Mouse (Mus musculus): ENCODE results near the gene Clca2. TPM values are rescaled to one million over a fixed set of nuclear protein-coding genes. Genes with fewer than 3 reads are reported as not detected.

Clca2 gene
- polyA plus RNA-seq, 1 experiment from 2014 or later = 0.04 TPM

- no peak for ATAC-seq (ENCODE audit: insufficient number of reproducible peaks, insufficient read depth, low FRiP score, low read depth)
- H3K9ac ChIP-seq (ENCODE audit: low read length) = no peak overlapping the region
- no peak overlapping the region for H3K4me3 ChIP-seq (ENCODE audit: control insufficient read depth in 1 of 2, insufficient read depth in 1 of 2, low read depth in 1 of 2, low read length in 2 of 2)
- no peak overlapping the region for H3K4me2 ChIP-seq (ENCODE audit: low read length)
- 77% methylated on average over 5 of the region's 5 CpGs for WGBS
- peaks cover 0 to 8% of the 10 kb centered on the region in 2 experiments; a peak in 3 of 4 replicates for H3K4me1 ChIP-seq (ENCODE audit: control insufficient read depth in 2 of 2, insufficient read depth in 2 of 2, low read length in 2 of 2)
- H3K27me3 ChIP-seq (ENCODE audit: control insufficient read depth, insufficient read depth, low read length) = no peaks in the 10 kb centered on the region
- H3K9me3 ChIP-seq (ENCODE audit: control insufficient read depth, low read length) = no peaks in the 10 kb centered on the region
- no peak overlapping the region for H3K27ac ChIP-seq (replicated peaks in 1 of 2; ENCODE audit: control insufficient read depth in 1 of 2, insufficient read depth in 1 of 2, low read depth in 2 of 2, low read length in 2 of 2)
- no peaks in the 10 kb centered on the region for H3K36me3 ChIP-seq (ENCODE audit: control insufficient read depth, insufficient read depth, low read length)
Observed at GRCm38 (mm10) chr3:145105773-145106504, 6.7 kb upstream of the Clca2 start.

- H3K4me2 ChIP-seq (ENCODE audit: low read length) = no peak overlapping the region
- peaks cover 0 to 8% of the 10 kb centered on the region in 2 experiments; a peak in 3 of 4 replicates for H3K4me1 ChIP-seq (ENCODE audit: control insufficient read depth in 2 of 2, insufficient read depth in 2 of 2, low read length in 2 of 2)
- no peak overlapping the region for H3K27ac ChIP-seq (replicated peaks in 1 of 2; ENCODE audit: control insufficient read depth in 1 of 2, insufficient read depth in 1 of 2, low read depth in 2 of 2, low read length in 2 of 2)
- H3K36me3 ChIP-seq (ENCODE audit: control insufficient read depth, insufficient read depth, low read length) = no peaks in the 10 kb centered on the region
- no peaks in the 10 kb centered on the region for H3K27me3 ChIP-seq (ENCODE audit: control insufficient read depth, insufficient read depth, low read length)
- no peak overlapping the region for H3K4me3 ChIP-seq (ENCODE audit: control insufficient read depth in 1 of 2, insufficient read depth in 1 of 2, low read depth in 1 of 2, low read length in 2 of 2)
- H3K9ac ChIP-seq (ENCODE audit: low read length) = no peak overlapping the region
- H3K9me3 ChIP-seq (ENCODE audit: control insufficient read depth, low read length) = no peaks in the 10 kb centered on the region
- 73% methylated on average over 5 of the region's 5 CpGs for WGBS
- no peak for ATAC-seq (ENCODE audit: insufficient number of reproducible peaks, insufficient read depth, low FRiP score, low read depth)
Observed at GRCm38 (mm10) chr3:145105076-145105772, 6.0 kb upstream of the Clca2 start.

- WGBS = 17% methylated on average over 5 of the region's 5 CpGs
- H3K4me2 ChIP-seq (ENCODE audit: low read length) = no peak overlapping the region
- H3K4me3 ChIP-seq (ENCODE audit: control insufficient read depth in 1 of 2, insufficient read depth in 1 of 2, low read depth in 1 of 2, low read length in 2 of 2) = no peak overlapping the region
- H3K9me3 ChIP-seq (ENCODE audit: control insufficient read depth, low read length) = no peaks in the 10 kb centered on the region
- no peaks in the 10 kb centered on the region for H3K27me3 ChIP-seq (ENCODE audit: control insufficient read depth, insufficient read depth, low read length)
- no peak for ATAC-seq (ENCODE audit: insufficient number of reproducible peaks, insufficient read depth, low FRiP score, low read depth)
- H3K9ac ChIP-seq (ENCODE audit: low read length) = no peak overlapping the region
- H3K4me1 ChIP-seq (ENCODE audit: control insufficient read depth in 2 of 2, insufficient read depth in 2 of 2, low read length in 2 of 2) = peaks cover 0 to 8% of the 10 kb centered on the region in 2 experiments; a peak in 3 of 4 replicates
- H3K27ac ChIP-seq (replicated peaks in 1 of 2; ENCODE audit: control insufficient read depth in 1 of 2, insufficient read depth in 1 of 2, low read depth in 2 of 2, low read length in 2 of 2) = no peak overlapping the region
- no peaks in the 10 kb centered on the region for H3K36me3 ChIP-seq (ENCODE audit: control insufficient read depth, insufficient read depth, low read length)
Observed at GRCm38 (mm10) chr3:145103770-145104169, 4.5 kb upstream of the Clca2 start.

GRCm38 (mm10) chr3:145103321-145103720 lies 4.1 kb upstream of the Clca2 start:
- Histone ChIP-seq H3K4me3 (ENCODE audit: control insufficient read depth in 1 of 2, insufficient read depth in 1 of 2, low read depth in 1 of 2, low read length in 2 of 2) (no peak overlapping the region), H3K9me3 (ENCODE audit: control insufficient read depth, low read length) (no peaks in the 10 kb centered on the region), H3K4me1 (ENCODE audit: control insufficient read depth in 2 of 2, insufficient read depth in 2 of 2, low read length in 2 of 2) (peaks cover 0 to 8% of the 10 kb centered on the region in 2 experiments; a peak in 3 of 4 replicates), H3K4me2 (ENCODE audit: low read length) (no peak overlapping the region), H3K36me3 (ENCODE audit: control insufficient read depth, insufficient read depth, low read length) (no peaks in the 10 kb centered on the region), H3K27ac (replicated peaks in 1 of 2; ENCODE audit: control insufficient read depth in 1 of 2, insufficient read depth in 1 of 2, low read depth in 2 of 2, low read length in 2 of 2) (no peak overlapping the region), H3K9ac (ENCODE audit: low read length) (no peak overlapping the region), H3K27me3 (ENCODE audit: control insufficient read depth, insufficient read depth, low read length) (no peaks in the 10 kb centered on the region)
- WGBS = 71% methylated on average over 2 of the region's 2 CpGs
- no peak for ATAC-seq (ENCODE audit: insufficient number of reproducible peaks, insufficient read depth, low FRiP score, low read depth)

GRCm38 (mm10) chr3:145101891-145102555 lies 2.8 kb upstream of the Clca2 start:
- H3K36me3 ChIP-seq (ENCODE audit: control insufficient read depth, insufficient read depth, low read length) = no peaks in the 10 kb centered on the region
- whole genome bisulfite sequencing = 69% methylated on average over 9 of the region's 9 CpGs
- no peak overlapping the region for H3K27ac ChIP-seq (replicated peaks in 1 of 2; ENCODE audit: control insufficient read depth in 1 of 2, insufficient read depth in 1 of 2, low read depth in 2 of 2, low read length in 2 of 2)
- H3K4me1 ChIP-seq (ENCODE audit: control insufficient read depth in 2 of 2, insufficient read depth in 2 of 2, low read length in 2 of 2) = peaks cover 0 to 8% of the 10 kb centered on the region in 2 experiments; a peak in 3 of 4 replicates
- ATAC-seq (ENCODE audit: insufficient number of reproducible peaks, insufficient read depth, low FRiP score, low read depth) = no peak; the same call in 1 of the 2 replicates
- no peak overlapping the region for H3K9ac ChIP-seq (ENCODE audit: low read length)
- H3K4me3 ChIP-seq (ENCODE audit: control insufficient read depth in 1 of 2, insufficient read depth in 1 of 2, low read depth in 1 of 2, low read length in 2 of 2) = no peak overlapping the region
- H3K9me3 ChIP-seq (ENCODE audit: control insufficient read depth, low read length) = no peaks in the 10 kb centered on the region
- H3K27me3 ChIP-seq (ENCODE audit: control insufficient read depth, insufficient read depth, low read length) = no peaks in the 10 kb centered on the region
- H3K4me2 ChIP-seq (ENCODE audit: low read length) = no peak overlapping the region; the same call in 1 of the 2 replicates

- H3K4me1 ChIP-seq (ENCODE audit: control insufficient read depth in 2 of 2, insufficient read depth in 2 of 2, low read length in 2 of 2) = no peaks in the 10 kb centered on the region
- no peaks in the 10 kb centered on the region for H3K9me3 ChIP-seq (ENCODE audit: control insufficient read depth, low read length)
- no peak for ATAC-seq (ENCODE audit: insufficient number of reproducible peaks, insufficient read depth, low FRiP score, low read depth)
- H3K27ac ChIP-seq (replicated peaks in 1 of 2; ENCODE audit: control insufficient read depth in 1 of 2, insufficient read depth in 1 of 2, low read depth in 2 of 2, low read length in 2 of 2) = no peak overlapping the region
- 67% methylated on average over 8 of the region's 8 CpGs for WGBS
- H3K9ac ChIP-seq (ENCODE audit: low read length) = no peak overlapping the region
- no peak overlapping the region for H3K4me2 ChIP-seq (ENCODE audit: low read length)
- no peaks in the 10 kb centered on the region for H3K36me3 ChIP-seq (ENCODE audit: control insufficient read depth, insufficient read depth, low read length)
- H3K4me3 ChIP-seq (ENCODE audit: control insufficient read depth in 1 of 2, insufficient read depth in 1 of 2, low read depth in 1 of 2, low read length in 2 of 2) = no peak overlapping the region
- no peaks in the 10 kb centered on the region for H3K27me3 ChIP-seq (ENCODE audit: control insufficient read depth, insufficient read depth, low read length)
Observed at GRCm38 (mm10) chr3:145087857-145088598, 11.2 kb downstream of the Clca2 start.

- Histone ChIP-seq H3K4me2 (ENCODE audit: low read length) (no peak overlapping the region), H3K9ac (ENCODE audit: low read length) (no peak overlapping the region), H3K4me3 (ENCODE audit: control insufficient read depth in 1 of 2, insufficient read depth in 1 of 2, low read depth in 1 of 2, low read length in 2 of 2) (no peak overlapping the region), H3K27ac (replicated peaks in 1 of 2; ENCODE audit: control insufficient read depth in 1 of 2, insufficient read depth in 1 of 2, low read depth in 2 of 2, low read length in 2 of 2) (no peak overlapping the region), H3K9me3 (ENCODE audit: control insufficient read depth, low read length) (no peaks in the 10 kb centered on the region), H3K36me3 (ENCODE audit: control insufficient read depth, insufficient read depth, low read length) (no peaks in the 10 kb centered on the region), H3K4me1 (ENCODE audit: control insufficient read depth in 2 of 2, insufficient read depth in 2 of 2, low read length in 2 of 2) (no peaks in the 10 kb centered on the region), H3K27me3 (ENCODE audit: control insufficient read depth, insufficient read depth, low read length) (no peaks in the 10 kb centered on the region)
- WGBS = 88% methylated on average over 14 of the region's 14 CpGs
- ATAC-seq (ENCODE audit: insufficient number of reproducible peaks, insufficient read depth, low FRiP score, low read depth) = no peak
Observed at GRCm38 (mm10) chr3:145086180-145086579, 13.1 kb downstream of the Clca2 start.
